Mouse (Mus musculus) stomach, embryonic 16.5 days (tissue): ENCODE results near the gene Fam168a. TPM values are rescaled to one million over a fixed set of nuclear protein-coding genes. Genes with fewer than 3 reads are reported as not detected.

ENCODE experiments used
- ATAC-seq: fragments of 200-750 bp; cut with Nextera tagmentation; 2 replicates; pipeline ENCODE4 v1.8.0; 2017; ENCODE audit warnings: moderate number of reproducible peaks, moderate TSS enrichment; ENCODE audit not compliant: insufficient read depth, low FRiP score
- H3K27ac ChIP-seq: fragments of 300-500 bp; sonication (generic); 2 replicates; pipeline ENCODE4 v1.5.1; 2014; ENCODE audit warnings: low read length
- H3K27me3 ChIP-seq: fragments of 300-500 bp; sonication (generic); 2 replicates; pipeline ENCODE4 v1.6.1; 2014; ENCODE audit warnings: low read length, control low read depth, mixed read lengths; ENCODE audit not compliant: control insufficient read depth, insufficient read depth
- H3K36me3 ChIP-seq: fragments of 300-500 bp; sonication (generic); 2 replicates; pipeline ENCODE4 v1.6.1; 2014; ENCODE audit warnings: low read length; ENCODE audit not compliant: control insufficient read depth, insufficient read depth
- H3K4me1 ChIP-seq: fragments of 300-500 bp; sonication (generic); 2 replicates; pipeline ENCODE4 v1.6.1; 2014; ENCODE audit warnings: low read length, control low read depth, mixed read lengths; ENCODE audit not compliant: control insufficient read depth, insufficient read depth
- H3K4me2 ChIP-seq: fragments of 300-500 bp; sonication (generic); 2 replicates; pipeline ENCODE4 v1.6.1; 2014; ENCODE audit warnings: low read depth, low read length, mixed read lengths
- H3K4me3 ChIP-seq: fragments of 300-500 bp; sonication (generic); replicated peaks from 2 replicates; pipeline ENCODE4 v1.5.1; 2014; ENCODE audit warnings: mild to moderate bottlenecking, low read length
- H3K9ac ChIP-seq: fragments of 300-500 bp; sonication (generic); 2 replicates; pipeline ENCODE4 v1.6.1; 2014; ENCODE audit warnings: low read length
- H3K9me3 ChIP-seq: fragments of 300-500 bp; sonication (generic); replicated peaks from 2 replicates; pipeline ENCODE4 v1.6.1; 2016; ENCODE audit warnings: low read length, control low read depth; ENCODE audit not compliant: control insufficient read depth
- WGBS: fragments of 180-500 bp; shearing (Covaris S2); extraction: QIAGEN DNeasy Blood & Tissue Kit; methylation state at CpG from one replicate; pipeline ENCODE4 v1.1.7; 2014; 5-methylcytosine and 5-hydroxymethylcytosine counted together
- polyA plus RNA-seq: library from polyadenylated mRNA; unstranded; fragments of >200 nt; fragmentation: Nextera tagmentation; extraction: Ambion mirVana; gene quantifications from 2 replicates; pipeline ENCODE4 v1.2.1, GENCODE M21; 2015

Fam168a gene
- polyA plus RNA-seq, 1 experiment from 2014 or later, result 35.7 TPM

DNA sequence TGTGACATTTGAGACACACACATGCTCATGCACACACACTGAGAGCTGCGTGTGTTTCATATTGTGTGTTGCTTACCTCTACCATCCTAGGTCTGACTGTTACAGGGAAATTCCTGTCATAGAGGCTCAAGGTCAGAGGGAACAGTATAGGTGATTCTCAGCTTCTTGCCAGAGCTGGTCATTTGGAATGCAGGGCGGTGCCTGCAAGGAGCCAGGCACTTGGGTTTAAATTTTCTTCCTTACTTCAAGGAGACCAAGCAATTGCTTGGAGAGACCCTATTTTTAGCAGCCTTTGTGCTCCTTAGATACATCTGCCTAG, 111.0 kb downstream of the Fam168a start:
- 73% methylated on average over 2 of the region's 2 CpGs for WGBS
- ATAC-seq, result no peak
- H3K27me3 ChIP-seq, result no peaks in the 10 kb centered on the region
- no peak overlapping the region for H3K9ac ChIP-seq
- H3K4me2 ChIP-seq, result no peak overlapping the region
- 0 out of 2 replicates have a peak, but pooled peaks cover 6% of the 10 kb centered on the region for H3K4me1 ChIP-seq
- no peak overlapping the region for H3K4me3 ChIP-seq
- no peaks in the 10 kb centered on the region for H3K36me3 ChIP-seq
- H3K27ac ChIP-seq, result no peak overlapping the region
- H3K9me3 ChIP-seq, result no peaks in the 10 kb centered on the region

DNA sequence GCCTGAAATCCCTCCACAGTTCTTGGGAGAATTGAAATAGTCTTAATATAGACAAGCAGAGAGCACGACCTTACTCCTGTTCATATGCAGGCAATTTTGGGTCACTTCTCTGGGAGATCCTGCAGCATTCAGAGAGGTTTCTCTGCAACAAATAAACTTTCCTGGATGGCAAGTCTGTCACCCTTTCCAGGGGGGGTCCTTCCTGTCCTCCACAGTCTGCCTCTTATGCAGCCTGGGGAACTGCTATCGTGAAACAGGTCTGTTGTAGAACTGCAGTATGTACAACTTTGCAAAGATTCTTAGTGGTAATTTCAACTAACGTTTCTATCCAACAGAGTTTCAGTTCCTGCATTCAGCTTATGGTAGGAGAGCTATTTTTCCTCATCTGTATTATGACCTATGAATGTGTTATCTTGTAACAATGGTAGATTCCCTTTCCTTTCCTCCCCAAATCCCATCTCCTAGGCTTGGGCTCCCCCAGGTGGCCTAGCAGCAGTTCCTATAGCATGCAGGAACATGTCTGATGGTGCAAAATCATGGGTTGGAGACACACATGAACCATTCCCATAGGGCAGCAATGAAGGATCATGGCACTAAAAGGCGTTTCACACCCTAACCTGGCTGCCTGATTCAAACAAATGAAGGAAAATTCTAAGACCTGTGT, 112.1 kb downstream of the Fam168a start:
- H3K9me3 ChIP-seq, result no peaks in the 10 kb centered on the region

DNA sequence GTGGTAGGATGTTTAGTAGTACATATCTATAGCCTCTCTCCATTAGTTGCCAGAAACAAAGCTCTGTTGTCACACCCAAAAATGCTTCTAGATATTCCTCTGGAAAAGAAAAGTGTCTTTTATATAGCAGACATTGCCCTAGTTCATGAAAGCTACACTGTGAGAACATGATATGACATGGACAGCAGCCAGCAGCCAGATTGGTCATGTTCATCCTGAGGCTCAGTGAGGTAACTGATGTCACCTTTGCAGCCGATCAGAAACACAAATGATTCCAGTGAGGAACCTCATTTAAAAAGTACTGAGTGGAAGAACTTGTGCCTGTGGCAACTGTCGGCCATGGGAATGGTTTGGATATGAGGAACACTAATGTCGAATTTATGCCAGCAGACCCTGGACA, 118.2 kb downstream of the Fam168a start:
- H3K27me3 ChIP-seq, result no peaks in the 10 kb centered on the region
- WGBS, result 92% methylated on average over 3 of the region's 3 CpGs

More for the DNA sequence above, 112.1 kb downstream of the Fam168a start:
- no peaks in the 10 kb centered on the region for H3K27me3 ChIP-seq
- no peak overlapping the region for H3K27ac ChIP-seq
- ATAC-seq, result no peak
- 0 out of 2 replicates have a peak, but pooled peaks cover 6% of the 10 kb centered on the region for H3K4me1 ChIP-seq
- WGBS, result 83% methylated on average over 4 of the region's 4 CpGs
- no peaks in the 10 kb centered on the region for H3K36me3 ChIP-seq
- no peak overlapping the region for H3K4me2 ChIP-seq
- H3K9ac ChIP-seq, result no peak overlapping the region
- no peak overlapping the region for H3K4me3 ChIP-seq

DNA sequence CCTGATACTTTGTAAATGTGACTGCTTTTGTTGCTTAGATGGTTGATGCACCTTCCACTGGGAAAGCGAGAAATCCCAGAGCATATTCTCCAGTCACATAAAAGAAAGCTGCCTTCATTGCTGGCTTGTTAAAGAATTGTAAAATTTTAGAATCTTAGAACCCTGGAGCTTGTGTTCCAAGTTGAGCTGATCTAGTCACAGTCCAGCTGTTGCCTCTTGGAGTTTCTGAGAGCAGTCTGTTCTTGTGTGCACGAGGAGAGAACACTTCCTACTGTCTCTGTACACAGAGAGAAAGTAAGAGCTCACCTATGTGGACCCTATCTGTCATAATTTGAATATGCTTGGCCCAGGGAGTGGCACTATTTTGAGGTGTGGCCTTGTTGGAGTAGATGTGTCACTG, 122.1 kb downstream of the Fam168a start:
- WGBS, result 91% methylated on average over 2 of the region's 2 CpGs
- no peak overlapping the region for H3K4me3 ChIP-seq
- no peak for ATAC-seq

More for the DNA sequence above, 118.2 kb downstream of the Fam168a start:
- H3K9me3 ChIP-seq, result no peaks in the 10 kb centered on the region
- H3K4me3 ChIP-seq, result no peak overlapping the region
- H3K27ac ChIP-seq, result no peak overlapping the region
- no peak overlapping the region for H3K9ac ChIP-seq
- no peaks in the 10 kb centered on the region for H3K4me1 ChIP-seq
- no peak overlapping the region for H3K4me2 ChIP-seq
- no peak for ATAC-seq
- no peaks in the 10 kb centered on the region for H3K36me3 ChIP-seq

DNA sequence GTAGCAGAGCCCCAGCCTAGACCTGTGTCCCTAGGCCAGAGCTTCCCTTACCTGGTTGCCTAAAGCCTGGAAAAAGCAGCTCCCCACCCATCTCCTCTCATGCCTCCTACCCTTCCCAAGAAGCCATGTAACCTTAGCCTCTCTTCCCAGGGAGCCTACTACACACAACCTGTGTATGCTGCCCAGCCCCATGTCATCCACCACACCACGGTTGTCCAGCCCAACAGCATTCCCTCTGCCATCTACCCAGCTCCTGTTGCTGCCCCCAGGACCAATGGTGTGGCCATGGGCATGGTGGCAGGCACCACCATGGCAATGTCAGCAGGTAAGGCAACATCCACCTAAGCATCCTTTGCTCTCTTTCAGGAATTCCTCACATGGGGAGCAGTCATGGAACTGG, 127.4 kb downstream of the Fam168a start:
- no peaks in the 10 kb centered on the region for H3K4me1 ChIP-seq
- H3K4me3 ChIP-seq, result no peak overlapping the region
- no peak overlapping the region for H3K9ac ChIP-seq
- ATAC-seq, result no peak
- H3K4me2 ChIP-seq, result no peak overlapping the region
- H3K9me3 ChIP-seq, result no peaks in the 10 kb centered on the region
- 88% methylated on average over 1 of the region's 1 CpGs for WGBS
- H3K27ac ChIP-seq, result no peak overlapping the region
- no peaks in the 10 kb centered on the region for H3K27me3 ChIP-seq
- H3K36me3 ChIP-seq, result no peaks in the 10 kb centered on the region

More for the DNA sequence above, 122.1 kb downstream of the Fam168a start:
- H3K36me3 ChIP-seq, result no peaks in the 10 kb centered on the region
- no peaks in the 10 kb centered on the region for H3K27me3 ChIP-seq
- H3K27ac ChIP-seq, result no peak overlapping the region
- no peak overlapping the region for H3K9ac ChIP-seq
- no peak overlapping the region for H3K4me2 ChIP-seq
- H3K9me3 ChIP-seq, result no peaks in the 10 kb centered on the region
- no peaks in the 10 kb centered on the region for H3K4me1 ChIP-seq

DNA sequence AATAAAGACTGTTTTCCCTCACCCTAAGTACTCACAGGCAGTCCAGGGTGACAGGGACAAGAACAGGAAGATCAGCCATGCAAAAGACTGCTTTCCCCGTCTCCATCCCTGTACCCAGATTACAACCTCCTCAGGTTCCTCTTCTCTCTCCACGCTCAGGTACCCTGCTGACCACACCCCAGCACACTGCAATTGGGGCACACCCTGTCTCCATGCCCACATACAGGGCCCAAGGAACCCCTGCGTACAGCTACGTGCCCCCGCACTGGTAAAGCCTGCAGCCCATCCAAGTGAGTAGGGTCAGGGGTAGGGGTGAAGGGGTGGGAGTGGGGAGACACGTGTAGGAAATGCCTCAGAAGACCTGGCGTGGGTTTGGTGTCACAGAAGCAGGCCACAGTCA, 128.7 kb downstream of the Fam168a start:
- H3K9me3 ChIP-seq, result no peaks in the 10 kb centered on the region
- no peaks in the 10 kb centered on the region for H3K36me3 ChIP-seq
- H3K4me2 ChIP-seq, result no peak overlapping the region
- H3K27me3 ChIP-seq, result no peaks in the 10 kb centered on the region
- WGBS, result 84% methylated on average over 7 of the region's 7 CpGs
- H3K27ac ChIP-seq, result no peak overlapping the region
- H3K9ac ChIP-seq, result no peak overlapping the region
- no peaks in the 10 kb centered on the region for H3K4me1 ChIP-seq
- ATAC-seq, result no peak
- no peak overlapping the region for H3K4me3 ChIP-seq

DNA sequence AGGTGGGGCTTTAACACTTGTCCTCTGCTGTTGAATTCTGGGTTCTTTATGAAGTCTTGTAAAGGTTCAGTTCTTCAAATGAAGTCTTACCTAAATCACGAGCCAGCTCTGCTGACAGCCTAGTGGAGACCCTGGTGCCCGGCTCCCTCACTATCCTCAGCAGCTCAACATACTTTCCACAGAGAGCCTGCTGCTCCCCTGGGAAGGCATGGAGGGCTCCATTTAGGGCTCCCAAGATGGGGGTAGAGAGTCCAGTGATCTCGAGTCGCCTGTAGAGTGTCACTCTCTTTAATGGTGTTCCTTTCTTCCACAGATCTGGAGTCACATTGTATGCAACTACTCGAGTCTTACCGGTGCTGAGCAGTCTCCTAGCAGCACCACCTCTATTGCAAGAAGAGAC, 129.3 kb downstream of the Fam168a start:
- WGBS, result 88% methylated on average over 6 of the region's 6 CpGs
- H3K36me3 ChIP-seq, result no peaks in the 10 kb centered on the region
- ATAC-seq, result no peak

DNA sequence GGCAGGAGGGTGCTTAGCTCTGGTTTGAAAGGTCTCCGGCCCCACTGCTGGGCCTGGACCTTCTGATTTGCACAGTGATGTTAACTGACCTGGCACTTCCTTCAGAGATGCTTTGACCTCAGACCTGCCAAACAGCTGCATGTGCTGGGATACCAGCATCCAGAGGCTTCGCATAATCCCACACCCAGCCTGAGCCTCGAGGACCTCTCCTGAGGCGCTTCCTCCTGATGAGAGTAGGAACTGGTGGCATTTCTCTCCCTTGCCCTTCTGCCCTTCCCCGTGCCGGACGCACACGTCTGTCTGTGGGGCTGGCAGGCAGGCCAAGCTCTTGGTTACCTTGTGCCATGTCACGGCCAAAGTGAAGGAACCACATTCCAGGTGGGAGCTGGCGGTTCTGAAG, 130.2 kb downstream of the Fam168a start:
- ATAC-seq, result no peak
- H3K27ac ChIP-seq, result no peak overlapping the region
- H3K4me1 ChIP-seq, result no peaks in the 10 kb centered on the region
- H3K27me3 ChIP-seq, result no peaks in the 10 kb centered on the region
- H3K9ac ChIP-seq, result no peak overlapping the region
- no peak overlapping the region for H3K4me2 ChIP-seq
- H3K36me3 ChIP-seq, result no peaks in the 10 kb centered on the region
- H3K9me3 ChIP-seq, result no peaks in the 10 kb centered on the region
- no peak overlapping the region for H3K4me3 ChIP-seq
- WGBS, result 91% methylated on average over 10 of the region's 10 CpGs

More for the DNA sequence above, 129.3 kb downstream of the Fam168a start:
- H3K4me3 ChIP-seq, result no peak overlapping the region
- no peak overlapping the region for H3K9ac ChIP-seq
- H3K4me2 ChIP-seq, result no peak overlapping the region
- no peak overlapping the region for H3K27ac ChIP-seq
- no peaks in the 10 kb centered on the region for H3K4me1 ChIP-seq
- H3K9me3 ChIP-seq, result no peaks in the 10 kb centered on the region
- H3K27me3 ChIP-seq, result no peaks in the 10 kb centered on the region

DNA sequence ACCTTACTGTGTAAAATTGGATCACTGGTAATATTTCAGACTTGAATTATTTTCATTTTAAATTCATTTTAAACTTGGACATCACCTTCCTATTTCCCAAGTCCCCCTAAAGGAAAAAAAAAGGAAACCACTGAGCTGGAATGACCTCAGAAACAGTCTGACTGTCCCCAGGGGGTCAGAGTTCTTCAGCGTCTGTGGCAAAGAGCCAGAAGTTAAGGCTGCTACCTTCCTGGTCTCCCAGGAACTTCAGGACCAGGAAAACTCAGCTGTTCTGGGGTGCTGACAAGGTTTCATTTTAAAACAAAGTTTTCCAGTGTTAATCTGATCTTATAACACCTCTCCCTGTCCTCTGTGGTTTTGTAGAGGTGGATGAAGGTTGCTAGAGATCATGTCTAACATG, 131.3 kb downstream of the Fam168a start:
- Histone ChIP-seq H3K27me3 (no peaks in the 10 kb centered on the region), H3K36me3 (no peaks in the 10 kb centered on the region), H3K4me1 (no peaks in the 10 kb centered on the region), H3K27ac (no peak overlapping the region), H3K4me3 (no peak overlapping the region), H3K9me3 (no peaks in the 10 kb centered on the region), H3K9ac (no peak overlapping the region), H3K4me2 (no peak overlapping the region)
- 65% methylated on average over 1 of the region's 1 CpGs for whole genome bisulfite sequencing
- no peak for ATAC-seq
